Mouse (Mus musculus) CD4-positive, CD25-positive, alpha-beta regulatory T cell, adult 9 weeks (primary cell): ENCODE measurements around the gene Twist2. TPM values are rescaled to one million over a fixed set of nuclear protein-coding genes. Genes with fewer than 3 reads are reported as not detected.

ENCODE experiments used
- polyA plus RNA-seq: library from polyadenylated mRNA; unstranded; fragments of 100-300 nt; shearing (Covaris generic); gene quantifications from one replicate; pipeline ENCODE4 v1.2.1, GENCODE M21; 2017

The Twist2 gene
- not detected for polyA plus RNA-seq

DNA sequence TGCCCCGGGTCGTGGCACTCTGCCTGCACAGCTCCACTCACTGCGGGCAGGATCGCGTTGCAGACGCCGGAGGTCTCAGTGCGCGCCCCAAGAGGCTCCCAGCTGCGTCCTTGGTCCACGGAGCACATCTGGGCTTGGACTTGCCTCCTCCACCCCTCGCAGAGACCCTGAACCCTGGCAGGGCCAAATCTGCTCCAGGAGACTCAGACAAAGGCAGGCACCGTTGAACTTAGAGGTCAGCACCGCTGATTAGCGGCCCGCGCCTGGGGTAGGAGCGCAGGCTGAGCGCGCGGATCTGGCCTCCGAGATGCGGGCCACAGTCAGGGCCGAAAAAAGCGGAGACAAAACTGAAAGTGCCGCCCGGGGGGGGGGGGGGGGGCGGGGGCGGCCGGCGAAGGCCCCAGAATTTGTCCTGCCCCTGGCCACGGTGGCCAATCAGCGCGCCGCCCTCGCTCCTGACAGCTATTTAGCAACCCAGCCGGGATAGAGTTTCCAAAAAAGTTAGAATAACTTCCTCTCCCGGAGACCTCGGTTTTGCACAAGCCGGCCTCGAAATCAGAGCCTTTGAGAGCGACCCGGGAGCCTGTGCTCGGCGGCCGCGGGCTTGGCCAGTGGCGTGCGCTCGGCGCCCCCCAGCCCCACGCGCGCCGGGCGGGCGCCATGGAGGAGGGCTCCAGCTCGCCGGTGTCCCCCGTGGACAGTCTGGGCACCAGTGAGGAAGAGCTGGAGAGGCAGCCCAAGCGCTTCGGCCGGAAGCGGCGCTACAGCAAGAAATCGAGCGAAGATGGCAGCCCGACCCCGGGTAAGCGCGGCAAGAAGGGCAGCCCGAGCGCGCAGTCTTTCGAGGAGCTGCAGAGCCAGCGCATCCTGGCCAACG is at the start of gene Twist2:
TSS of gene Twist2 (plus strand) at position 495 of the 877 bp plus-strand sequence.

